In genomic region chr6:124501473-124501872, GRCm38 (mm10) we compare ENCODE assay signal across 18 mouse cellular contexts. TPM values are rescaled to one million over a fixed set of nuclear protein-coding genes. Genes with fewer than 3 reads are reported as not detected.
"Had no signal": no experiment of that assay in that cellular context is flagged by ENCODE, and none has a peak within 500 bp of the region (broad histone marks: within the 10 kb centered on the region; RNA-seq: fewer than 3 reads in every experiment).

No protein-coding gene starts in this region.

- H3K4me1 ChIP-seq: limb, embryonic 12.5 days; midbrain, embryonic 13.5 days had no signal

- DNase-seq: kidney, adult 11 months; kidney, adult 9 months; kidney, postnatal 36 days; layer of hippocampus, adult 9-11 months; layer of hippocampus, postnatal 36 days; liver; lung, adult 2 months; lung, postnatal 10 days; right cerebral cortex, adult 18-20 months; right cerebral cortex, postnatal 25 days; thymus, adult 18-20 months; thymus, postnatal 14 days had no signal

- H3K36me3 ChIP-seq: limb, embryonic 12.5 days; liver, embryonic 15.5 days; midbrain, embryonic 13.5 days had no signal

- H3K27me3 ChIP-seq: limb, embryonic 12.5 days; liver, embryonic 15.5 days; midbrain, embryonic 13.5 days had no signal

- H3K4me3 ChIP-seq: limb, embryonic 12.5 days; liver, embryonic 15.5 days; midbrain, embryonic 13.5 days had no signal

- H3K27ac ChIP-seq: kidney, postnatal 0 days; limb, embryonic 12.5 days; liver, embryonic 15.5 days; midbrain, embryonic 13.5 days had no signal

RNA-seq across cellular contexts. Expression of gene C1rl, which starts 8.6 kb away (rescaled TPM):
- total RNA-seq: midbrain, postnatal 0 days had no signal

RNA-seq across cellular contexts. Expression of gene C1s1, which starts 40.7 kb away (rescaled TPM):
- total RNA-seq: megakaryocyte progenitor cell, adult 5-6 weeks had no signal
